9 mouse cellular contexts compared by ENCODE assay signal in the genomic region with DNA sequence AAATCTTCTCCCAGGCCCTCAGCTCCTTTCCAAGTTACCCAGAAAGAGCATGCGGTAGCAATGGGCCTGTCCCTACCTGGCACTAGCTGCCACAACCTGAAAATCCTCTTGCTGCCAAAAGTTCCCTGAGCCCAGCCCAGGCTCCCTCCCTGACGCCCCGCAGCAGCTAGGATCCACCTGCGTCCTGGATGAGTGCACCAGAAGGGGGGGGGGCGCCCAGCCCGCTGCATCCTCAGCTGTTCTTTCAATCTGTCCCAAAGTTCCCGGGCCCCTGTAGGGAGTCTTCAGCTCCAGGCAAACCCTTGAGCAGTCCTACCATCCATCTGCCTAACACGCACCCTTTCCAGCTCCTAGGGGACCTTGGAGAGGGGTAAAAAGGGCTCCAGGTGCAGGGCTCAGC. TPM values are rescaled to one million over a fixed set of nuclear protein-coding genes. Genes with fewer than 3 reads are reported as not detected.
DNase-seq lines count a peak whose midpoint lies in the region; ATAC-seq and TF ChIP-seq lines count a peak whose summit lies in the region.
"Had no signal": no experiment of that assay in that cellular context is flagged by ENCODE, and none has a peak within 500 bp of the region (broad histone marks: within the 10 kb centered on the region; RNA-seq: fewer than 3 reads in every experiment).

No protein-coding gene starts in this region.

- DNase-seq in kidney, adult 9 months = no peak
- DNase-seq in embryonic facial prominence, embryonic 10.5 days (ENCODE audit: low spot score) = peak; percentile 42
- DNase-seq in yolk sac, embryonic 10.5 days (ENCODE audit: low spot score) = no peak
- no peak for DNase-seq in urinary bladder, adult 18-20 months (ENCODE audit: low spot score in 2 of 2)
- no peak for DNase-seq in kidney, adult 8-10 months

- H3K4me2 ChIP-seq in kidney, embryonic 14.5 days (replicated peaks; ENCODE audit: low read depth, low read length) = peak overlapping the region; percentile 94
- peak overlapping the region; percentile 92 for H3K4me2 ChIP-seq in intestine, postnatal 0 days (replicated peaks; ENCODE audit: low read depth)
- peak overlapping the region; percentile 100 for H3K4me2 ChIP-seq in neural tube, embryonic 13.5 days

- TF ChIP-seq CTCF in intestine, postnatal 0 days (IDR thresholded peaks at IDR 0.05; ENCODE audit: low read depth) = no peak

- no peak overlapping the region for H3K27ac ChIP-seq in kidney, embryonic 14.5 days (ENCODE audit: low read depth, low read length)
- H3K27ac ChIP-seq in embryonic facial prominence, embryonic 10.5 days (replicated peaks) = peak overlapping the region; percentile 88
- no peak overlapping the region; the same call in 1 of the 2 replicates for H3K27ac ChIP-seq in intestine, postnatal 0 days (ENCODE audit: low read depth, low read length)
- H3K27ac ChIP-seq in neural tube, embryonic 13.5 days (replicated peaks) = peak overlapping the region; percentile 34; the same call in 1 of the 2 replicates

- 9% methylated on average over 8 of the region's 8 CpGs for WGBS in kidney, embryonic 14.5 days
- 6% methylated on average over 8 of the region's 8 CpGs for WGBS in embryonic facial prominence, embryonic 10.5 days
- WGBS in intestine, postnatal 0 days = 31% methylated on average over 8 of the region's 8 CpGs
- WGBS in neural tube, embryonic 13.5 days = 6% methylated on average over 7 of the region's 8 CpGs

- H3K4me1 ChIP-seq in kidney, embryonic 14.5 days (ENCODE audit: control insufficient read depth, insufficient read depth, low read length) = peaks cover 22% of the 10 kb centered on the region
- peaks cover 63% of the 10 kb centered on the region for H3K4me1 ChIP-seq in embryonic facial prominence, embryonic 10.5 days
- peaks cover 20% of the 10 kb centered on the region; the same call in 1 of the 2 replicates for H3K4me1 ChIP-seq in intestine, postnatal 0 days (replicated peaks; ENCODE audit: control insufficient read depth, insufficient read depth, low read length)
- peaks cover 64% of the 10 kb centered on the region for H3K4me1 ChIP-seq in neural tube, embryonic 13.5 days (replicated peaks)

- no peaks in the 10 kb centered on the region for H3K36me3 ChIP-seq in kidney, embryonic 14.5 days (ENCODE audit: control insufficient read depth, insufficient read depth, low read length)
- H3K36me3 ChIP-seq in embryonic facial prominence, embryonic 10.5 days (replicated peaks) = peaks cover 35% of the 10 kb centered on the region
- no peaks in the 10 kb centered on the region for H3K36me3 ChIP-seq in intestine, postnatal 0 days (ENCODE audit: control insufficient read depth, insufficient read depth)
- no peaks in the 10 kb centered on the region for H3K36me3 ChIP-seq in neural tube, embryonic 13.5 days

- no peak for ATAC-seq in kidney, embryonic 14.5 days (ENCODE audit: low FRiP score, low TSS enrichment)
- no peak for ATAC-seq in intestine, postnatal 0 days
- 0 out of 2 replicates have a peak, but pooled peaks have one; percentile 9 for ATAC-seq in neural tube, embryonic 13.5 days (ENCODE audit: low read depth)
- ATAC-seq: Patski had no signal

- peak overlapping the region; percentile 45 for H3K4me3 ChIP-seq in kidney, embryonic 14.5 days (ENCODE audit: low read length)
- peak overlapping the region; percentile 75 for H3K4me3 ChIP-seq in embryonic facial prominence, embryonic 10.5 days
- peak overlapping the region; percentile 62 for H3K4me3 ChIP-seq in intestine, postnatal 0 days (ENCODE audit: low read depth, low read length)
- peak overlapping the region; percentile 68 for H3K4me3 ChIP-seq in neural tube, embryonic 13.5 days

- no peaks in the 10 kb centered on the region; the same call in 1 of the 2 replicates for H3K27me3 ChIP-seq in kidney, embryonic 14.5 days (ENCODE audit: control insufficient read depth, insufficient read depth, low read length)
- H3K27me3 ChIP-seq in embryonic facial prominence, embryonic 10.5 days (replicated peaks; ENCODE audit: low read depth, poor library complexity, severe bottlenecking) = peaks cover 55% of the 10 kb centered on the region
- no peaks in the 10 kb centered on the region for H3K27me3 ChIP-seq in intestine, postnatal 0 days (replicated peaks; ENCODE audit: control insufficient read depth, insufficient read depth, low read length)
- H3K27me3 ChIP-seq in neural tube, embryonic 13.5 days = peaks cover 15% of the 10 kb centered on the region
- H3K27me3 ChIP-seq: Patski had no signal

- H3K9me3 ChIP-seq in kidney, embryonic 14.5 days (ENCODE audit: control insufficient read depth, low read length) = no peaks in the 10 kb centered on the region
- H3K9me3 ChIP-seq in embryonic facial prominence, embryonic 10.5 days = no peaks in the 10 kb centered on the region
- no peaks in the 10 kb centered on the region for H3K9me3 ChIP-seq in intestine, postnatal 0 days (ENCODE audit: control insufficient read depth)
- H3K9me3 ChIP-seq in neural tube, embryonic 13.5 days = no peaks in the 10 kb centered on the region

- H3K9ac ChIP-seq in kidney, embryonic 14.5 days (ENCODE audit: low read depth, low read length) = peak overlapping the region; percentile 8; the same call in 1 of the 2 replicates
- H3K9ac ChIP-seq in intestine, postnatal 0 days (ENCODE audit: low read depth, low read length) = peak overlapping the region; percentile 68
- H3K9ac ChIP-seq in neural tube, embryonic 13.5 days = peak overlapping the region; percentile 74

RNA-seq across cellular contexts. Expression of gene Mfsd2a, which starts 1.2 kb away (rescaled TPM):
- polyA plus RNA-seq in kidney, embryonic 14.5 days (2014; fragmentation: Nextera tagmentation; extraction: Ambion mirVana) = 3.1 and 3.4 TPM in 2 replicates
- polyA plus RNA-seq in embryonic facial prominence, embryonic 10.5 days (2016; fragmentation: Nextera tagmentation; extraction: Ambion mirVana) = 10.1 and 12.9 TPM in 2 replicates
- 189 and 247 TPM in 2 replicates for polyA plus RNA-seq in intestine, postnatal 0 days (2015; fragmentation: Nextera tagmentation; extraction: Ambion mirVana)
- polyA plus RNA-seq in neural tube, embryonic 13.5 days (2015; fragmentation: Nextera tagmentation; extraction: Ambion mirVana) = 30.2 and 30.3 TPM in 2 replicates

RNA-seq across cellular contexts. Expression of gene Mycl, which starts 35.6 kb away (rescaled TPM):
- polyA plus RNA-seq in kidney, embryonic 14.5 days (2014; fragmentation: Nextera tagmentation; extraction: Ambion mirVana) = 7.9 and 13.8 TPM in 2 replicates
- 33.6 and 43.0 TPM in 2 replicates for polyA plus RNA-seq in embryonic facial prominence, embryonic 10.5 days (2016; fragmentation: Nextera tagmentation; extraction: Ambion mirVana)
- polyA plus RNA-seq in intestine, postnatal 0 days (2015; fragmentation: Nextera tagmentation; extraction: Ambion mirVana) = 2.5 and 2.9 TPM in 2 replicates
- polyA plus RNA-seq in neural tube, embryonic 13.5 days (2015; fragmentation: Nextera tagmentation; extraction: Ambion mirVana) = 59.6 and 61.3 TPM in 2 replicates

RNA-seq across cellular contexts. Expression of gene Trit1, which starts 56.6 kb away (rescaled TPM):
- polyA plus RNA-seq in kidney, embryonic 14.5 days (2014; fragmentation: Nextera tagmentation; extraction: Ambion mirVana) = 15.8 and 21.7 TPM in 2 replicates
- 19.0 and 21.6 TPM in 2 replicates for polyA plus RNA-seq in embryonic facial prominence, embryonic 10.5 days (2016; fragmentation: Nextera tagmentation; extraction: Ambion mirVana)
- polyA plus RNA-seq in intestine, postnatal 0 days (2015; fragmentation: Nextera tagmentation; extraction: Ambion mirVana) = 5.6 and 5.8 TPM in 2 replicates
- 23.0 and 27.2 TPM in 2 replicates for polyA plus RNA-seq in neural tube, embryonic 13.5 days (2015; fragmentation: Nextera tagmentation; extraction: Ambion mirVana)

Comparison
In these comparisons a context has a peak if more than half of its experiments do, and no peak if none do; other contexts are left out.
1. H3K27ac ChIP-seq: peak in embryonic facial prominence, embryonic 10.5 days (single experiment) and neural tube, embryonic 13.5 days (single experiment); none in kidney, embryonic 14.5 days (single experiment) and intestine, postnatal 0 days (single experiment).
2. H3K9ac ChIP-seq: peak in every context shown above with its lines; median percentile 74 in neural tube, embryonic 13.5 days; 68 in intestine, postnatal 0 days; 8 in kidney, embryonic 14.5 days.
3. Peak in every context shown above with its lines, with median percentiles within 50 percentile points of each other: H3K4me2 ChIP-seq and H3K4me3 ChIP-seq.